Mouse (Mus musculus): ENCODE measurements around the gene Bglap2. TPM values are rescaled to one million over a fixed set of nuclear protein-coding genes. Genes with fewer than 3 reads are reported as not detected.
A peak's percentile ranks its signal among the peaks of the same experiment; 100 is the strongest.
"Not testable (repeated sequence)": the region's sequence is repeated elsewhere in the genome, so short reads cannot be mapped to it uniquely, and the experiment has no call there.

Bglap2 gene
- total RNA-seq (2021) = not detected
- long read RNA-seq, experiment 1, partial matches to known transcripts = 0 of 1 reads
- long read RNA-seq, experiment 1, other reads (novel, unspliced or antisense) = 0 of 1 reads
- long read RNA-seq, experiment 2 = 0 reads

DNA sequence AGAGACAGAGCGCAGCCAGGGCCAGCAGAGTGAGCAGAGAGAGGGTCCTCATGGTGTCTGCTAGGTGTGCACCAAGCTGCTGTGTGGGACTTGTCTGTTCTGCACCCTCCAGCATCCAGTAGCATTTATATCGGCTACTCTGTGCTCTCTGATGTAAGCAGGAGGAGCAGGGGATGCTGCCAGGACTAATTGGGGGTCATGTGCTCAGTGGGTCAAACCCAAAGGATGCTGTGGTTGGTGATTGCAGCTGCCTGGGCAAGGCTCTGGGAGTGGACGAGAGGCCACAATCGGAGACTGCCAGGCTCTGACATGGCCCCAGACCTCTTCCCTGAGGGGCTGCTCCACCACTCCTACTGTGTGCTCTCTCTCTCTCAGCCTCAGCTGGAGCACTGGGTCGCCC lies at the start of gene Bglap2:
Gene Bglap2 (minus strand): TSS at position 101 of the 400 bp plus-strand sequence.
- DNase-seq = not testable (repeated sequence)

DNA sequence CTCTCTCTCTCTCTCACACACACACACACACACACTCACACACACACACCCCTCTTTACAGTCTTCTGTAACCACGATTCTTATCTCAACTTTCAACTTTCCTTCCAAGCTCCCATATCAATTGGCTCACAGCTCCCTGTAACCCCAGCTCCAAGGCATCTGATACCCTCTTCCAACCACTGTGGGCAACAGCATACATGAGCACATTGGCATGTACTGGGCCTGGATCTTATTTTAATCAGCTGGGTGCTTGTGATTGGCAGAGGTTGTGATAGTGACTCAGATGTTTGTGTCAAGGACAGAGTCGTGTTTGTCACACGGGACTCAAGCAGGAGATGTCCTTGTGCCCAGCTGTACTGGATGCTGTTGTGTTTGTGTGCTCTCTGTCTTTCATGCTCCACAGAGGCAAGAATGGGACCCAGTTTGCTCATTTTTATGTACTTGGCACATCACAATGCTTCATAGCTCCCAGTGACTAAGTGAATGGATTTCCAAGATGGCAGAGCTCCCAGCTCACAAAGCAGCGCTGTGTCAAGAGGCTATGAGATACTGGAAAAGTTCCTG lies 48.9 kb upstream of the Bglap2 start:
- no peak for DNase-seq

DNA sequence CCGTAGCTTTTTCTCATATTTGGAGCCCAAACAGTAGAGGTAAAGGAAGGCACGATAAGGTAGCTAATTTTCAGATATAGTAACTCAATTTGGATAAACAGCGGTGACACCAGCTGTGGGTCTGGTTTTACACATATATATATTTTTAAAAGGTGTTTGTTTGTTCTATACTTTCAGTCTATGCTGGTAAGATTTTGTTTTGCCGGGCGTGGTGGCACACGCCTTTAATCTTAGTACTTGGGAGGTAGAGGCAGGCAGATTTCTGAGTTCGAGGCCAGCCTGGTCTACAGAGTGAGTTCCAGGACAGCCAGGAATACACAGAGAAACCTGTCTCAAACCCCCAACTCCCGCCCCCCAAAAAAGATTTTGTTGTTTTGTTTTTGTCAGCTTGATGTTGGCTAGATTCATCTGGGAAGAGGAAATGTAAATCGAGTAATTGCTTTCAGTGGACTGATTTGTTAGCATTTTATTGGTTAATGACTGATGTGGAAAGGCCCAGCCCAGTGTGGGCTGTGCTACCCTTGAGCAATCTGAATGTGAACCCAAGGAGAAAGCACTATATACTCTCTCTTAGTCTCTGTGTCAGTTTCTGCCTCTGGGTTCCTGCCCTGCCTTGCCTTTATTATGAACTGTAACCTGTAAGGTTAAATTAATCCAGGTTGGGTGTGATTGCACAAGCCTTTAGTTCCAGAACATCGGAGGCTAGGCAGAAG lies 47.4 kb upstream of the Bglap2 start:
- no peak for DNase-seq

DNA sequence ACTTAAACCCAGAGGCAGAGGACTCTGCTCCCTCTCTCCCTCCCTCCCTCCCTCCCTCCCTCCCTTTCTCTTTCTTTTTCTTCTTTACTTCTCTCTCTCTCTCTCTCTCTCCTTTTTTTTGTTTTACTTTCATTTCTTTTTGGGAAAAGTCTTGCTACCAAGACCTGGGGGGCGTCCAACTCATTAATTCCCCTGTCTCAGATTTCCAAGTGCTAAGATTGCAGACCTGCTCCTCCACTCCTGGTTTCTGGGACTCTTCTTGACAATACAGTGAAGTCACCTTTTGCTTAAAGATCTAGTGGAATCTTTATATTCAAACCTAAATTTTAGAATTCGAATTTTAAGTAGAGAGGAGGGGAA lies 46.8 kb upstream of the Bglap2 start:
- no peak for DNase-seq

DNA sequence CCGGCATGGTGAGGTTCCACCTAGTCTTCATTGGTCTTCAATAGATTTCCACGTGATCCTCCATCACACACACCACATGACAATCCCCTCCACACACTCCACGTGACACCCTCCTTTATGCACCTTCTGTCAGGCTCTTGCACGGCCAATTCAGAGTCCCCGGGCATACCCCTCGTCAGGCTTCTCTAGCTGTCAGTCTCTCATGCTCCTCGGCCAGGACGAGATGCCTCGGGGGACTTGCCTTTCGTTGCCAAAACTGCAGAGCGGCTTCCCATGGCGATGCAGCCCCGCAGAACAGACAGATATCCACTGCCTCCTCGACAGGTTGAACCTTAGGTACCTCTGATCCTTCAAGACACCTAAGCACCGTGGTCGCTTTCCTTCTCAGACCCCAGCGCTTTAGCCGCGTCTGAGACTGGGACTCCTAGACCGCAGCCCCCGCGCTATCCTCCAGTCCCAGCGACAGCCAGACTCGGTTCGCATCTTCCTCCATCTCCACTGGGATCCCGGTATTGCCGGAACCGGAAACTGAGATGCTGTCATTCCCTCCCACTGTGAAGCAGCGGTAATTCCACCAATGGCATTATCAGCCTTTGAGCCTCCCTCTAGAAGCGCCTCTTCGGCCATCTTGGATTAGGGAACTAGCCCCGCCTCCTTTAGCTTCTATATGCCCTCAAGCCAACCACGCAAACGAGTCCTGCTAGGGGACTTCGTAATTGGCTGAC lies 46.3 kb upstream of the Bglap2 start, which contains the start of gene Slc25a44:
Gene Slc25a44 (minus strand): TSS at position 535 of the 725 bp plus-strand sequence.
- peak; percentile 94 for DNase-seq

DNA sequence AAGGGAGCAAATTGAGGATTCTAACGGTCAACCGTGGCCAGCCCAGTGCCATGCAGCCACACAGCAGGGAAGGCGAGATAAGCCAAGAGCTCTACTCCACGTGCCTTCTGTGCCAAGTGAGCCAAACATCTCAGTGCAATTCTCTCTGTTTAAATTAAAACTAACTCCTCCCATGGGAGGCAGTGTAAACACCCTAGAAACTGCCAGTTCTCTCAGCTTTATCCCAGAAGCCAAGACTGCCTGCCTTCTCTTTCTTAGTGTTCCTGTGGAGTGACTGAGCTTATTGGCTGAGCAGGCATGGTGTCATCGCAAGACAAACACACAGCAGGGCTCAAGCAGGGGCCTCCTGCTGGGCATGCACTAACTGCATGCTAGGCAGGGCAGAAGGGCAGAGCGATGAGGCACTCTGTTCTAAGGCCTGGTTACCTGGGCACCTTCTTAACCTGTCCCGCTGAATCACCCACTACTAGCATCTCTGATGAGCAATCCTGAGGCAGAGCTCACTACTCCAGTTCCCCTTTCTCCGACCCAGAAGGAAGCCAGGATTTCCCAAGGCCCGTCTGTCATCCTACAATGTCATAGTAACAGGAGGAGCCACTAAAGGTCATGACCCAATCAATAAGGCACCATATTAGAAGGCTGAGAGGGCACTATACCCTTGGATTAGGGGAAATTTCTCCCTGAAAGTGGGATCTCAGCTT lies 43.7 kb upstream of the Bglap2 start:
- no peak for DNase-seq

DNA sequence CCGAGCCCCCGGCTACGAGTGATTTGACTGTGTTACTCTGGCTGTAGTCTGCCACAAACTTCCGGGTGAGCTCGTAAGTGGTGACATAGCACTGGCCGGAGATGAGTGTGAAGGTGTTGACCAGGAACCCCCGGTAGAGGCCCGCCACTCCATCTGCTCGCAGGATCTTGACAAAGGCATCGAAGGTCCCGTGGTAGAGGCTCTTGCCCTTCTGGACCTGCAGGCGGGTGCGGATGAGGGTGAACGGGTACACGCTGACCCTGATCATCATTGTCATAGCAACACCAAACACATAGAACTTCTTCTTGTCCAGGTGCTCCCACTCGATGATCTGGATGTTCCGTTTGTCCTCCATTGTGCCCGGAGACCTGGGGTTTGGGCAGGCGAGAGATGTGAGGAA lies 42.3 kb upstream of the Bglap2 start:
- DNase-seq = no peak

DNA sequence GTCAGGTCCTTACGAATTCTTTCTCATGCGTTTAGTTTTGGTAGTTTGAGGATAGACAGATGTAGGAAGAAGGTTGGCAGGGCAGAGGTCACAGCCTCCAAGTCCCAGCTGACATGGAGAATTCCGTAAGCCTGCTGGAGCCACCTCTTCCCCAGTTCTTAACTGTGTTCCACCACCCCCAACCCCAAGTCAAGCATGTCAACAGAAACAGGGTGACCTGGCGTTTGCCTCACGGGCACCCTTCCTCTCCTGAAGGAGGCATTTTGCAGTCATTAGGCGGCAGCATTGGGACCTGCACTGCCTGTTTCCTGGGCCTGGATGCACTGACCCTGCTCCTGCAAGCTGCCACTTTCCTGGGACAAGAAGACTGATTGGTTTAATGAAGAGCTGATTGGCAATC lies 39.5 kb upstream of the Bglap2 start:
- peak in 1 of 2 experiments; percentile 42 for DNase-seq

DNA sequence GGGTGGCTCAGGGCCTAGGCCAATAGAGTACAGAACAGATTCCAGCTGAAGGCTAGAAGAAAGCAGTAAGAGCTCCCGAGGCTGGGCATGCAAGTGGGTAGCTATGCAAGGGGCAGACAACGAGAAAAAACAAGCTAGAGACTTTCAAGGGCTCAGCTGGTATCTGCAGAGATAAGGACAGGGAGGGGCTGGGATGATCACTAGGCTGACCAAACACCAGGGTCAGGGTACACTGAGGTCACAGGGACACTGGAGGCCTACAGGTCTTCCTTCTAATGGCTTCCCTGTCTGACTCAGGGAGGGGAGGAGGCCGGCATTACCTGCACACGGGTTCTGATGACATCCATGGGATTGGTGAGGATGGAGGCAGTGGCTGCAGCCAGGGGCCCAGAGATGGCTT lies 37.2 kb upstream of the Bglap2 start:
- no peak for DNase-seq

DNA sequence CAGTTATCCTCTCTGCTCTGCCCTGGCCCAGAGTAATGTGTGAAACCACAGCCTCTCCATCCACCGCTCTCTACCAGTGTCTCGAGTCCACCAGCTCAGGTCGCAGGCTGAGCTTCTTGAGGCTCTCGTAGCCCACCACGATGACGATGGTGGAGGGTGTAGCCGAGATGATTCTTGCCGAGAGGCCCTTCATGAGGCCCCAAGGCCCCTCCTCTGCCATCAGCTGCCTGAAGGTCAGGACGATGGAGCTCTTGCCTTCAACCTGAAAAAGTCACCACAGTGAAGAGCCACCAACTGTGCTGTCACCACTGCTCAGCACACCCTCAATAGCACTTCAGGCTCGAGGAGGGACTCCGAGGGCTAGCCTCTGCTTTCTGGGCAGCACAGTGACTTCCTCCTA lies 34.1 kb upstream of the Bglap2 start:
- DNase-seq = no peak

DNA sequence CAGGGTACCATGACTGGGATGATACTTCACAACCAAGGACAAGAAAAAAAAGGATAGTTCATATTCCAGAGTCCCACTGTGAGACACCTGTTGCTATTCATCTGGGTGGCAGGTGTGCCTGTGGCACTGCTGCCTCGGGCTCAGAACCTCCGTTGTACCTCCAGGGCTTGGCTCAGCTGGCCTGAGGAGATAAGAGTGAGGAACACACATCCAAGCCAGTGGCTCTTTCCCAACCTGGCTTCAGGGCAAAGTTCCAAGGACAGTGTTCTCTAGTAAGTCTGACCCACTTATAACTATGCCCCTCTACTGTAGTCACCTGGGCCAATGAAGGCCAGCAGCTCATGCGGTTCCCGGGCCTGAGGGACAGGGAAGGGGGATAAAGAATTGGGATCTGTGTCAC lies 33.2 kb upstream of the Bglap2 start:
- DNase-seq = peak; percentile 60 to 74

DNA sequence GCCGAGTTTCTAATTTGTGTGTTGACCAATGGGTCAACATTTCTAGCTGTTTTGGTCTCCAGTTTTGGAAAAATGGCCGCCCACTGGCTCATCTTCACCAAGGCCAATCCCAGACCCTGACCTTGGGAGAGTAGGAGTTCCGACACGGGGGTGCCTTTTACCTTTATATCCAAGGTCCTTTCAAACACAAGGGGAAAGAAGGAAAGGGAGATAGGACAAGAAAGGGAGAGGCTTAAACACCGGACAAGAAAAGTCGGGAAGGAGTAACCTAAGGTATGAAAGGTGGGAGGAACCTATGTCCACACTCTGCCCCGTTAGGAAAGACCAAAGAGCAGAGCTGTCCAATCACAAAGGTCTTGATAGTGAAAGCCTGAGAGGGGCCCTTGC lies 32.1 kb upstream of the Bglap2 start:
- DNase-seq = no peak

DNA sequence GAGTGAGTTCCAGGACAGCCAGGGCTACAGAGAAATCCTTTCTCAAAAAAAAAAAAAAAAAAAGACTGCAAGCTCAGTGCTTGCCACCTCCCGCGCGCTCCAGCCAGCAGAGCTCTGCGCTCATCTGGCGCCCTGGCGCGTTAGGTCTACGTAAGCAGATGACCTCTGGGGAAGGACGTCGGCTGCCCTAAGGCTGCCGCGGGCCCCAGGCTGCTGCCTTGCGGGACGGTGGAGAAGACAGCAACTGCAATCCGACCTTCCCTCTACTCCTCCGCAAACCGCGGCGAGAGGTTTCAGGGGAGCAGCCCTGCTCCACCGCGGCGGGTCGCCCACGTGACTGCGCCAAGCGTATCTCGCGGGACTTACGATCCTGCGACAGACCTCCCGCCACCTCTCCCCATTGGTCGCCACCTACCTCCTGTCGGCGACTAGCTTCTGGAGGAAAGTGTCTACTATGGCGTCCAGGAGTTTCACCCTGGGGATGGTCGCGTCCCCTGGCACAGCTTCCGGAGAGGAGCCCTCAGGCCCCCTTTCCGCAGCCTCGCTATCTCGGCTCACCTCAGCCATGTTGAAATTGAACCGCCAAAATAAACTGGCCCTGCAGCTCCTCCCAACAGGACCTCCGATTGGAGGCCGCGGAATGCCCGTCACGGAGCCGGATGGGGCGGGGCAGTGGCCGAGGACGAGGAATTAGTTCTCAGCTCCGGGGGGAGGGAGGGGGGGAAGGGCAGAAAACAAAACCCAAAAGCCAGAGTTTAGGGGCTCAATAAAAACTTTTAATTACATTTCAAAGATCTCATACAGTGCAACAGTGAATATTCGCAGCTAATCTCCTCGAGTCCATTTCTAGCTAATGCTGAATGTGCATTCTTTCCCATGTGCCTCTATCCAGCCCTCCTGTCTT lies 31.5 kb upstream of the Bglap2 start, which contains the start of gene Pmf1:
Gene Pmf1 (minus strand): TSS at position 591 of the 904 bp plus-strand sequence.
- peak; percentile 96 to 97 for DNase-seq

DNA sequence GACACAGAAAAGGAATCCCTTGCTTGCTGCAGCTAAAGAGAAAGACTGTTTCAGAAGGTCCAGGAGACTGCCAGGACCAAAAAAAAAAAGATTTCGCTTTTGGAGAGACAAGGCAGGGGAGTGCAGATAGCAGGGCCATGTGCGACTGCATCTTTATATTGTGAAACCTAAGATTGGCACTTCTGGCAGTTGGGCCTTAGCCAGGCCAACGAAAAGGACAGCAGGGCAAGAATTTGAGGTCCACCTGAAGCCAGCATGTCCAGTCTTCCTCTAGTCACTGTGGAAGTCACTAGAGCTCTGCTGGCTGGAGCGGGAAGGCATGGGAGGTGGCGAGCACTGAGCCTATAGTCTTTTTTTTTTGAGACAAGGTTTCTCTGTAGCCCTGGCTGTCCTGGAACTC lies 30.5 kb upstream of the Bglap2 start:
- DNase-seq = no peak

DNA sequence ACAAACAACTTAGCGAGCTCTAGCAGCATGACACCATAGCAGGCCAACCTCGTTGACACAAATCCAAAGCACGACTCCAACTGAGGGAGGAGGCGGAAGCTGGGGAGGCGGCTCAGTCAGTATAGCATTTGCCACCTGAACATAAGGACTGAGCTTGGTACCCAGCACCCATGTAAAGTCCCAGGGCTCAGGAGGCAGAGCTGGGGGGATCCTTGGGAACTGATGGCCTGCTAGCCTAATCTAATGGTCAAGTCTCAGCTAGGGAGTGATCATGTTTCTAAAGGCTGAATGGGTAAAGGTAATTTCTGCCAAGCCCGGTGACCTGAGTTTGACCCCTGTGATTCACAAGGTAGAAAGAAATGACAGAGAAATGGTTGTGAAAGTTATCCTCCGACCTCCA lies 29.0 kb upstream of the Bglap2 start:
- no peak for DNase-seq

DNA sequence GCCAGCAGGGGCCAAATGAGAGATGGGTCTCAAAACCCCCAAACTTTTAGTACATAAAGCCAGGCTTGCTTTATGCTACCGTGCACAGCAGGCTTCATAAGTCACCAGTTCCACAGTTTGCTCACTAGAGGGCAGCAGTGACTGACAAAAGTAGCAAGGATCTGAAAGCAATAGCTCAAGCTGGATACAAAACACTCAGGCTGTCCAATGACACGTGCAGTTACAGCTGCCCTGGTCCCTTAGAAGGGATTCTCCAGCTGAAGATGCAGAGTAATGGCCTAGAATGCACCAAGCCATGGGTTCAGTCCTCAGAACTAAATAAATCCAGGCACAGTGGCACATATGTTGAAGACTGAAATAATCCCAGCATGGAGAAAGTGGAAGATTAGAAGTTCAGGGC lies 28.6 kb upstream of the Bglap2 start:
- peak; percentile 59 to 76 for DNase-seq

DNA sequence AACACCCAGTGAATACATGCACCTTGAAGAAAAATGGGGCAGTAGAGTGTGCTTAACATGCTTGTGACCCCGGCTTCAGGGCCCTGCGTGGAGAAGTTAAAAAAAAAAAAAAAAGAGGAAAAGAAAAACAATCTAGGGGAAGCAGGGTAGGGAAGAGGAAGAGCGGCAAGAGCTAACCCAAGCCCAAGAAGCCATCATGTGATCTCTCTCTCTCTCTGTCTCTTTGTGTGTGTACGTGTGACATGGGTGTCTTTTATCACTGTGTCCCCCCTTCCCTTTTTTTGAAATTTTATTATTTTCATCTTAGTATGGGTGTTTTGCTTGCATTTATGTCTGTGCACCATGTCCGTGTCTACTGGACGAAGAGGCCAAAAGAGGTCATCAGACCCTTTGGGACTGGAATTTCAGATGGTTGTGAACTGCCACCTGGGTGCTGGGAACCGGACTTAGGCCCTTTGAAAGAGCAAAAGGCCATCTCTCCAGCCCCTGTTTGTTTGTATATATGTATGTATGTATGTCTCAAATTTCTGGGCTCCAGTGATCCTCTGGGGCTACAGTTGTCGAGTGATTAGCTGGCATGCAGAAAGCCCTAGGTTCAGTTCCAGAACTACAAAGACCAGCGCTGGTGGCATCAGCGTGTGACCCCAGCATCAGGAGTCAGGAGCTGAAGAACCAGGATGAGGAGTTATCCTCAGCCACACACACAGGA lies 25.2 kb upstream of the Bglap2 start:
- DNase-seq = no peak

DNA sequence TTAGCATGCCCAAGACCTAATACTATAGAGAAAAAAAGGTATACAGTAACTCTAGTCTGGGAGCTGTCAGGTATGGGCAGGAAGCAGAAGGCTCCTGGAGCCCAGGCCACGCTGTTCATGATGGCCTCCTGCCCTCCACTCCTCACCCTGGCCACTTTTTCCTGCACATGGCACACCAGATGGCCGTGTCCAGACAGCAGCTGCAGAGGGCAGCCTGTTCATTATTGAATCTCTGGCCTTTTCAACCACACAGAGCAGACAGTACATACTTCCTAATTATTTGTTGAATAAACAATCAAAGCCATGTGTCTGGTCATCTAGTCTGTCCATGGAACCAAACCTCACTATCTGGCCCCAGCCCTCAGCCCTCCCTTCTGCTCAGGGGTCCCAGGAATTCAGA lies 20.2 kb upstream of the Bglap2 start:
- DNase-seq = no peak

DNA sequence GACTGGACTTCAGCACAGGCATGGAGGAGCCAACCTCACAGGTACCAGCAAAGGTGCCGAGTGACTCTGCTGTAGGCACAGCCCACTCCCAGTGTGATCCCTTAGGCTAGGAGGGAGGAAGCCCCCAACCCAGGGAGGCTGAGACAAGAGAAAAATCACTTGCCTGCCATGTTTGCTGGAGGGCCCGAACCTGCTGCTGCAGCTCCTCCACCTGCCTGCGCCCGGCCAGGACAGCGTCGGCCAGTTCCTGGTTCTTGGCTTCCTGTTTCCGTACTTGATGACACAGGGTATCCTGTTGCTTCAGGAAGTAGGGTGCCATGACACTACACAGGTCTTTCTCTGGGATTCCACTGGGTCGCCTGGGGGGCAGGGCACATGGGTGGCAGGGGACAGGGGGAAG lies 17.2 kb upstream of the Bglap2 start:
- no peak for DNase-seq

DNA sequence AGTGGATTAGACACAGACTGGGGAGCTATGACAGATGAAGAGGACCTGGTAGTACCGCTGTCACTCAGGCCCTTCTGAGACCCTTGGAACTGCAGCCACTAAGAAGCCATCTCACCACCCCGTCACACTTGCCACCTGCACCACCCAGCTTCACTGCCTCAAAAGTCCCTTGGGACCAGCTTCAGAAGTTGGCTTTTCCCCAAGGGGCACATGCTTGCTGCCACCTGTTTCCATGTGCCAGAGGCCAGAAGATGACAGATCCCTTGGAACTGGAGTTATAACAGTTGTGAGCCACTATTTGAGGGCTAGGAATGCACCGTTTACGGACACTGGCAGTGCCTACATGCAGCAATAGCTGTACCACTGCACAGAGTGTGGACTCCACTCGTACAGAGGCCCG lies 16.8 kb upstream of the Bglap2 start:
- DNase-seq = no peak

Data from adrenal gland, postnatal 36 days (tissue).